Mouse (Mus musculus): ENCODE measurements around the gene Ralgapb.

DNA sequence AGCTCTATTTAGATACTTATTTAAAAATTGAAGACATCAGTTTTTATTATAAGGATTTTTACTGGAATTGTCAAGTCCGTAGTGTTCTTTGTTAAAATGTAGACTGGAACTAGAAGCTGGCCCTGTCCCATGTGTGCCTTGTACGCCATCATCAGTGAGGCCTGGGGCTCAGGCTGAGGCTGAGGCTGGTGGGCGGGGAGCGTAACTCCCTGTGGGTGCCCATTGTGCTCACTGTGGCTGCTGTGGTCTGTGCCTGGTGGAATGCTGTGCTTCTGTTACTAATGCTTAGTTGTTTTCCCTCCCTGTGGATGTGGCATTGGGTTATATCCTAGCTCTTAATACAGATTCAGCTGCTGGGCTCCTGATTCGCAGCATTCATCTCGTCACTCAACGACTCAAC, 40.2 kb downstream of the Ralgapb start:
- TF ChIP-seq POLR2A (IDR thresholded peaks at IDR 0.05; ENCODE audit: extremely low read depth, insufficient read depth, low read length) (no peak), CTCF (IDR thresholded peaks at IDR 0.05; ENCODE audit: extremely low read depth, insufficient read depth, low read length) (no peak)

Measured in cortical plate, adult 2 months (tissue).